Mouse (Mus musculus): Measurements from ENCODE around the gene Olfr266. TPM values are rescaled to one million over a fixed set of nuclear protein-coding genes. Genes with fewer than 3 reads are reported as not detected.

The Olfr266 gene
- polyA plus RNA-seq (2012; rRNA removed): not detected in 2 replicates

DNA sequence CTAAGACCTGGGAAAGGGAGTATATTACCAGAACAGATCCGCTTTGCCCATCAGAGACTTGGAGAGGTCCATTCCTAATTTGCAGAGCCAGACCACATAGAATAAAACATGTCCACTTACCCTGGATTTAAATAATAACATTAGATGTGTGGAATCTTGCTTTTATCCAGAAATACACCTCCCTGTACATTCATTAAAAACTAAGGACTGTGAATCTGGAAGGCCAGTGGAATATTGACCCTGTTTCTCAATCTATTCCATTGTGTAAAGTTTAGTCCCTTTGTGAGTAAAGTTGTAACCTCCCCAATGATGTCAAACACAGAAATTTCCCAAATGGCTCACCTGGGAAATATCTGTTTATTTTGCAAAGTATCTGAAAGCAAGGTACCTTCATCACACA lies at the start of gene Olfr266:
Olfr266 (minus strand) TSS at position 101 of the 400 bp plus-strand sequence.
- no peak for DNase-seq (ENCODE audit: low read depth)

DNA sequence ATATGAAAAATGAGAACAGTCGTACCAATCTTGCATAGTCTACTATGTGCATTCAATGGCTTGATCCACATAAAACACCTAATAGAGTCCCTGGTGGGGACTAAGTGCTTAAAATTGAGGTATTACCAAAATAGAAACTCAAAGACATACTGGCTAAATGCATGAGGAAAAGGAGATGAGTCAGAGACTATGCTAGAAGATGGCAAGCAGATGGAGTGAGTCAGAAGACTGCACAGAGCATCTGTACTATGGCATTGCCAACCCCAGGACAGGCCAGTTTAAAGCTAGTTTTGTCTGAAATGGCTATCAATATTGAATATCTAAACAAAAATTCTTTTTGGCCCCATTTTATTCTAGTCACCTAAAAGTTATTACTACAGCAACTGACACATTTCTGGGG lies 49.5 kb upstream of the Olfr266 start:
- DNase-seq (ENCODE audit: low read depth): no peak

GRCm38 (mm10) chr3:106872893-106873292 lies 46.8 kb upstream of the Olfr266 start:
- DNase-seq (ENCODE audit: low read depth): no peak

DNA sequence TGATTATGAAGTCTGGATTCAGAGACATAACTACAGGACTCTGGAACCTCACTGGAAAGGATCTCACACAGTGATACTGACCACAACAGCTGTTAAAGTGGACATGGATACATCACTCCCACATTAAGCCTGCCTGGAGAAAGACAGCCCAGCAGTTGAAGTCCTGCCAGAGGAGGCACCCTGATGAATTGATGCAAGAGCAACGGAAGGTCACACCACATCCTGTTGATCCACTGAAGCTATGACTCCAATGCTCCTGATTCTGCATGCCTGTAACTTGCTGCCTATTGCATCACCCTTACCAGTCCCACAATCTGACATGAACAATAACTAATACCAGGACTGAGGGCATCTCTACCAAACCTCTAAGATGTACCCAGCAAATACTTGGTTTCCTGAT lies 6.0 kb upstream of the Olfr266 start:
- no peak for DNase-seq (ENCODE audit: low read depth)

GRCm38 (mm10) chr3:106817676-106818075 lies 8.4 kb downstream of the Olfr266 start:
- no peak for DNase-seq (ENCODE audit: low read depth)

GRCm38 (mm10) chr3:106808972-106809695 lies 17.0 kb downstream of the Olfr266 start:
- DNase-seq (ENCODE audit: low read depth): no peak

GRCm38 (mm10) chr3:106798079-106798478 lies 28.0 kb downstream of the Olfr266 start:
- DNase-seq (ENCODE audit: low read depth): no peak

GRCm38 (mm10) chr3:106789930-106790329 lies 36.2 kb downstream of the Olfr266 start, which contains the start of gene Cd53:
Gene Cd53, minus strand, starts transcription at chr3:106790149.
- DNase-seq (ENCODE audit: low read depth): no peak

DNA sequence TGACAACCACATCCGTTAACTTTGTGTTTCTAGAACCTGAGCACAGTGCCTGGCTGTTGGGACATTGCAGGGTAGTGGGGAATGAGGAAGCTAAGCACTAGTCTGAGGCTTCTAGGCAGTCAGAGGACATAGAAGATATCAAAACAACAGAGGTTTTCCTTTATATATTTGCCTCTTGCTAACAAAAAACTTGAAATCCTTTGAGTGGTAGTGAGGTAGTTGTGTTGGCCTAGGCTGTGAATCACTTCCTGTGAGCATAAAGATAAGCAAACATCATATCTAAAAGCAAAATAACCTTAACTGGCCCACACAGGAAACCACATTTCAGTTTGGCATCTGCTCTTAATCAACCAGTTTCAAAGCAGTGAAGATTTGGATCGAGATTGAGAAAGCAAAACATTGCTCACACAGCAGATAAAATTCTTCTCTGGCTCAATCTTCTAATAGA lies 37.6 kb downstream of the Olfr266 start:
- DNase-seq (ENCODE audit: low read depth): no peak

DNA sequence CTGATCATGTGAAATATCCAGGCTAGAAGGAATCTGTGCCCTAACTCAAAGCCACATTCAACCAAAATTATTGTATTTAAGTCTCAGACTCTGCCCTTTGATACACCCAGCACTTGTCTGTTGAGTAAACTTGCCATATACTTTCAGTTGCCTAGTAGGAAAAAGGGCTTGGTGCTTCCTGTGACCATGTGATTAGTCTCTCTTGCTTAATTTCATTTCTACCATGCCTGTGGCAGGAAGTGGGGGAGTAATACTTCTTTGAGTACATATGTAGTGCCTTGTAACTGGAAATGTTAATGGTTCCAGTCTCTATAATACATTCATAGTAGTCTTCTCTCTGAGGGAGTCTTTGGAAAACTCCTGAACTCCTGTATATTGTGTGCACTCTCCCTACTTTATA lies 38.1 kb downstream of the Olfr266 start:
- DNase-seq (ENCODE audit: low read depth): no peak

DNA sequence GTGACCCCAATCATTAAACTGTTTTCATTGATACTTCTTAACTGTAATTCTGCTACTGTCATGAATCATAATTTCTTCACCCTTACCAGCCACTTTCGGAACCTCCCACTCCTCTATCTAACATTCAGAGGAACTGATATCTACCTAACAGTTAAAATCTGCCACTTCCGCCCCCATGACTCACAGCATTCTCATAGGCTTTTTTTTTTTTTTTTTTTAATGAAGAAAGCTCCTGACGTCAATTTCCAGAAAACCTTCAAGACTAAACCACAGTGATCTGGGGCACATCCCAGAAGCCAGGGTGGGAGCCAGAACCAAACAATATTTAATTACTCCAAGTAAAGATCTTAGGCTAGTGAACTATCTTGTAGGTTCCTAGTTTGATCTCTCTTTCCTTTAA lies 41.0 kb downstream of the Olfr266 start:
- DNase-seq (ENCODE audit: low read depth): no peak

DNA sequence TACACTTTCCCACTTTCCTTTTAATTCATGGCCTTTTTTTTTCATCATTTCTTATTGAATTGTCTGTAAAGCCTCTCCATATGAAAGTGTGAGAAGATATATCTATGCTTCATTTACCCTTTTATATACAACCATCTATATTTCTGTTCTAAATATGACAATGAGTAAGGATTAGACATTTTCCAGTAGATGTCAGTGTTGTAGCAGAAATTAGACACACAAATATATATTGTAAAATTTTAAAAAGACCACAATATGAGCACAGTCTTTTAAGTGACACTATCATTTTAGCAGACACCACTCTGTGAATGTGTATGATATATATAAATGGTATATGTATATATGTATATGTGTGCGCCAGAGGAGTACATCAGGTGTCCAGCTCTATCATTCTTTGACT lies 54.3 kb downstream of the Olfr266 start:
- no peak for DNase-seq (ENCODE audit: low read depth)

Other genes starting within 250 kb of the Olfr266 start
- 4.0 and 5.1 TPM in 2 replicates for gene Lrif1, start 141.3 kb downstream of the Olfr266 start, polyA plus RNA-seq (2012; rRNA removed)
- 9.3 and 11.3 TPM in 2 replicates for gene Cd53, start 36.1 kb downstream of the Olfr266 start, polyA plus RNA-seq (2012; rRNA removed)
- 0.61 and 0.76 TPM in 2 replicates for gene Kcna3, start 209.9 kb upstream of the Olfr266 start, polyA plus RNA-seq (2012; rRNA removed)